Mouse (Mus musculus) forebrain, postnatal 0 days (tissue): ENCODE data around the gene Guca1a. TPM values are rescaled to one million over a fixed set of nuclear protein-coding genes. Genes with fewer than 3 reads are reported as not detected.

Experiments used
- ATAC-seq: fragments of 200-750 bp; cut with Nextera tagmentation; 2 replicates; pipeline ENCODE4 v1.8.0; 2017; ENCODE audit warnings: mild to moderate bottlenecking, moderate library complexity
- DNase-seq: peaks from one replicate; pipeline ENCODE4 v3.0.0-alpha.2; 2015
- H3K27ac ChIP-seq: fragments of 300-500 bp; sonication (generic); 2 replicates; pipeline ENCODE4 v1.5.1; 2014; ENCODE audit warnings: low read depth, mild to moderate bottlenecking, antibody characterized with exemption, low read length, moderate library complexity, mixed read lengths
- H3K27me3 ChIP-seq: fragments of 300-500 bp; sonication (generic); 2 replicates; pipeline ENCODE4 v1.6.1; 2014; ENCODE audit warnings: mild to moderate bottlenecking, low read length, mixed read lengths; ENCODE audit not compliant: insufficient read depth
- H3K36me3 ChIP-seq: fragments of 300-500 bp; sonication (generic); 2 replicates; pipeline ENCODE4 v1.6.1; 2014; ENCODE audit warnings: mild to moderate bottlenecking, moderate library complexity; ENCODE audit not compliant: insufficient read depth
- H3K4me1 ChIP-seq: fragments of 300-500 bp; sonication (generic); 2 replicates; pipeline ENCODE4 v1.6.1; 2014; ENCODE audit warnings: antibody characterized with exemption; ENCODE audit not compliant: insufficient read depth
- H3K4me2 ChIP-seq: fragments of 300-500 bp; sonication (generic); 2 replicates; pipeline ENCODE4 v1.6.1; 2014; ENCODE audit warnings: low read depth, mild to moderate bottlenecking, moderate library complexity
- H3K4me3 ChIP-seq: fragments of 300-500 bp; sonication (generic); 2 replicates; pipeline ENCODE4 v1.5.1; 2014; ENCODE audit warnings: low read depth, low read length, mixed read lengths
- H3K9ac ChIP-seq: fragments of 300-500 bp; sonication (generic); 2 replicates; pipeline ENCODE4 v1.6.1; 2014; ENCODE audit warnings: mild to moderate bottlenecking
- H3K9me3 ChIP-seq: fragments of 300-500 bp; sonication (generic); 2 replicates; pipeline ENCODE4 v1.6.1; 2016; ENCODE audit warnings: low read length
- CTCF ChIP-seq: sonication (generic); IDR thresholded peaks from 2 replicates; pipeline ENCODE4 v1.5.1; 2016; ENCODE audit warnings: antibody characterized with exemption, control low read depth, low read depth
- WGBS: fragments of 180-500 bp; shearing (Covaris S2); extraction: QIAGEN DNeasy Blood & Tissue Kit; methylation state at CpG from one replicate; pipeline ENCODE4 v1.1.7; 2014; 5-methylcytosine and 5-hydroxymethylcytosine counted together
- polyA plus RNA-seq: library from polyadenylated mRNA; unstranded; fragments of >200 nt; fragmentation: Nextera tagmentation; extraction: Ambion mirVana; gene quantifications from 2 replicates; pipeline ENCODE4 v1.2.1, GENCODE M21; 2015
- total RNA-seq: library from RNA; depleted of rRNA; stranded (reverse); fragments of >200 nt; gene quantifications from 2 replicates; pipeline ENCODE4 v1.2.3, GENCODE M21; 2014; rRNA removed

Gene Guca1a
- 0.23 TPM in 1 of 2 replicates, not detected in the other for total RNA-seq
- 0.33 and 0.59 TPM in 2 replicates for polyA plus RNA-seq

DNA sequence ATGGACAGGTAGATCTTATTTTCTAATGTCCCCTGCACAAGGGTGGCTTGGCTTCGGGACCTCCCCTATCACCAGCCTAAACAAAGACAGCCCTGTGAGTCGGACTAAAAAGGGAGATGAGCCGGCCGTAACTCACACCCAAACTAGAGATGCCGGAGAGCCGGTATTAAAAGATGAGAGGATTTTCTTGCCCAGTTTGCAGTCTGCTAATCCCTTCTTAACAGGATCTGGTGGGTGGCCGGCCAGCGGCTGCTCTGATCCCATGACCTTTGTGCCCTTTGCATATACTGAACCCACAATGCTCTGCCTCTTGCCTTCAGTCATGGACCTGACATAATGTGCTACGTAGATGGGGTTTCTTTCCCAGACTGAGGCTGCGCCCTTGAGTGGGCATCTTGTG, at the start of gene Guca1a:
TSS of gene Guca1a (minus strand) at position 134 of the 400 bp plus-strand sequence.
- no peaks in the 10 kb centered on the region for H3K4me1 ChIP-seq
- TF ChIP-seq CTCF, result no peak
- H3K27me3 ChIP-seq, result no peaks in the 10 kb centered on the region
- H3K9me3 ChIP-seq, result no peaks in the 10 kb centered on the region
- DNase-seq, result no peak
- 12% methylated on average over 10 of the region's 10 CpGs for whole genome bisulfite sequencing
- no peak within 1 kb of the TSS for H3K9ac ChIP-seq
- H3K4me2 ChIP-seq, result no peak within 1 kb of the TSS
- no peak within 1 kb of the TSS for H3K4me3 ChIP-seq
- no peaks in the 10 kb centered on the region for H3K36me3 ChIP-seq
- no peak for ATAC-seq
- H3K27ac ChIP-seq, result no peak within 1 kb of the TSS

GRCm38 (mm10) chr17:47449432-47449831, 49.0 kb upstream of the Guca1a start:
- Histone ChIP-seq H3K36me3 (no peaks in the 10 kb centered on the region), H3K4me3 (no peak overlapping the region), H3K27me3 (no peaks in the 10 kb centered on the region), H3K9ac (no peak overlapping the region), H3K4me2 (no peak overlapping the region), H3K4me1 (no peaks in the 10 kb centered on the region), H3K9me3 (no peaks in the 10 kb centered on the region), H3K27ac (no peak overlapping the region)
- DNase-seq, result no peak
- TF ChIP-seq CTCF, result no peak
- ATAC-seq, result no peak
- WGBS, result 72% methylated on average over 5 of the region's 5 CpGs

DNA sequence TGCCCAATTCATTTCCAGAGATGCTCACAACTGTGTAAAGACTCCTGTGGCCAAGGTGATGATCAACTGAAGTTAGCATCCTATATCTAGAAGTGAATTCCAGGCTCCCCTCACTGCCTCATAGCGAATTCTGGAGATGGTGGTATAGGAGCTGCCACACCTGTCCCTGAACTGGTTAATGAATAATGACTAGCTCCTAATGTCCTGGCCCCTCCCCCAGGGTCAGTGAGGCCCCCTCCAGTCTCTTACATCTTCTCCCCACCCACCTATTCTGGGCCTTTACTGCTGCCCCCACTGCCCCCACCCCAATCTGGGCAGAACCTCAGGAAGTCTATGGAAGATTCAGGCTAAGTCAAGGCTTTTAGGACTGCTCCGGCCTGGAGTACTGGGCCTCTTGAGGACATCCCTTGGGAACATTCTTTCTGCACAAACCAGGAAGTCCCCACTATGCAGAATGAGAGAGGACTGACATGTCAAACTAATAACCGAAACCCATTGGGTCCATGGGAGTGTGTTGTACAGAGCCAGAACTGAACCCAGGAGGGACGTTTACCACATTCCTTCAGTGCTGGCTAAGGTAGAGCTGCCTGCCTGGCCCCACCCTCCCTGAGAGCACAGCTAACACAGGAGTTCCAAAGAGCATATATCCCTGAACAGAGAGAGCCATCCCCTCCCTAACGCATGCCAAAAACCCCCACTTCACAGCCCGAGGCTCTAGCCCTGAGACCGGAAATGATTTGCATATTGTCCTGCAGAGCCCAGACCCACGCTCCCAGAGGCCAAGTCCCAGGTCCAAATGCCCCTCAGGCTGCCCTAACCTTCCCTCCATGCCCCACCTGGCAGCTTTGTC, 48.4 kb upstream of the Guca1a start:
- DNase-seq, result no peak
- 52% methylated on average over 8 of the region's 8 CpGs for WGBS

GRCm38 (mm10) chr17:47446561-47446960, 46.2 kb upstream of the Guca1a start:
- H3K36me3 ChIP-seq, result no peaks in the 10 kb centered on the region
- no peaks in the 10 kb centered on the region for H3K27me3 ChIP-seq
- H3K9ac ChIP-seq, result no peak overlapping the region
- no peak for TF ChIP-seq CTCF
- WGBS, result 90% methylated on average over 11 of the region's 11 CpGs
- H3K27ac ChIP-seq, result no peak overlapping the region
- no peak overlapping the region for H3K4me2 ChIP-seq
- ATAC-seq (no peak), DNase-seq (no peak)
- no peaks in the 10 kb centered on the region for H3K9me3 ChIP-seq
- no peaks in the 10 kb centered on the region for H3K4me1 ChIP-seq
- no peak overlapping the region for H3K4me3 ChIP-seq

More for the DNA sequence above, 48.4 kb upstream of the Guca1a start:
- Histone ChIP-seq H3K9me3 (no peaks in the 10 kb centered on the region), H3K4me1 (no peaks in the 10 kb centered on the region), H3K4me2 (no peak overlapping the region), H3K4me3 (no peak overlapping the region), H3K36me3 (no peaks in the 10 kb centered on the region), H3K27ac (no peak overlapping the region), H3K27me3 (no peaks in the 10 kb centered on the region), H3K9ac (no peak overlapping the region)
- TF ChIP-seq CTCF, result no peak
- no peak for ATAC-seq

- no peaks in the 10 kb centered on the region for H3K9me3 ChIP-seq
- no peak for TF ChIP-seq CTCF
- ATAC-seq, result no peak
- no peaks in the 10 kb centered on the region for H3K4me1 ChIP-seq
- H3K27ac ChIP-seq, result no peak overlapping the region
- no peaks in the 10 kb centered on the region for H3K36me3 ChIP-seq
- 83% methylated on average over 9 of the region's 9 CpGs for WGBS
- no peaks in the 10 kb centered on the region for H3K27me3 ChIP-seq
- H3K4me2 ChIP-seq, result no peak overlapping the region
- no peak overlapping the region for H3K9ac ChIP-seq
- no peak for DNase-seq
- no peak overlapping the region for H3K4me3 ChIP-seq
Observed at GRCm38 (mm10) chr17:47446025-47446424, 45.6 kb upstream of the Guca1a start.

DNA sequence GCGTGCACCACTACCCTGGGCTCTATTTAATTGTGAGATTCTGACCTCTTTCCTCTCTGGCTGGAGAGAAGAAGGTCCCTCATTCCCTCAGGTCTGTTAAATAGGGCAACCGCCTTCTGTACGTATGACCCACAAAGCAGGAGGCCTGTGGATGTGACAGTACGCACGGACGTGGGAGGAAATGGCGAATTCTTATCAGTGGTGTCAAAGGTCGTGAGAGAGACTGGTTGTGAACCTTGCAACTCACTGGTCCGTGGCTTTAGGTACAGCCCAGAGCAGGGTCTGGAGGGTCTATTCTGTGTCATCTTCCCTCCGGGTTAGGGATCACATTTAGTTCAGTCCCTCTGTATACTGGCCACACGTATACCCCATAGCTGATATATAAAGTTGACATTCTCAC, 45.1 kb upstream of the Guca1a start:
- no peaks in the 10 kb centered on the region for H3K27me3 ChIP-seq
- 82% methylated on average over 11 of the region's 11 CpGs for WGBS
- H3K4me3 ChIP-seq, result no peak overlapping the region
- ATAC-seq (no peak), DNase-seq (no peak)
- no peaks in the 10 kb centered on the region for H3K4me1 ChIP-seq
- no peaks in the 10 kb centered on the region for H3K9me3 ChIP-seq
- no peak overlapping the region for H3K9ac ChIP-seq
- H3K36me3 ChIP-seq, result no peaks in the 10 kb centered on the region
- H3K4me2 ChIP-seq, result no peak overlapping the region
- H3K27ac ChIP-seq, result no peak overlapping the region
- no peak for TF ChIP-seq CTCF

DNA sequence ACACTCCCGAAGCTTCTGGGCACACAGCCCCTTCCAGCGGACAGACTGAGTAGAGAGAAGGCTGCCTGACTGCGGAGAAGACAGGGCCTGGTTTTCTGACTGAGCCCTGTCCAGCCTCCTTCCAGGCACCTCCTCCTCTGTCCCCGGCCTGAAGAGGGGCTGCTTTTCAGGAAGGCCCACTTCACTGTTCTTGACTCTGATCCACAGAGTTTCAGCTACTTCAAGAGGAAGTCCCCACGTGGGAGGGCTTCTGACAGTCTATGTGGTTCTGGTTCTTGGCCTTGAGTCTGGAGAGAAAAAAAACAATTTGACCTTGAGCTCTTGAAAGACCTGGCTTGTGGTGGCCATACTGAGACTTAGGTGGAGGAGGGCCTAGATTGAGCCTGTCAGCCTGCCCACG, 43.7 kb upstream of the Guca1a start:
- no peak for TF ChIP-seq CTCF
- Histone ChIP-seq H3K36me3 (no peaks in the 10 kb centered on the region), H3K4me1 (no peaks in the 10 kb centered on the region), H3K9me3 (no peaks in the 10 kb centered on the region), H3K4me2 (no peak overlapping the region), H3K27ac (no peak overlapping the region), H3K27me3 (no peaks in the 10 kb centered on the region; the same call in 1 of the 2 replicates), H3K4me3 (no peak overlapping the region), H3K9ac (no peak overlapping the region)
- ATAC-seq, result no peak
- WGBS, result 69% methylated on average over 6 of the region's 6 CpGs
- DNase-seq, result no peak
